Mouse (Mus musculus): ENCODE measurements around the gene Adam23. TPM values are rescaled to one million over a fixed set of nuclear protein-coding genes. Genes with fewer than 3 reads are reported as not detected.
"Not testable (repeated sequence)": the region's sequence is repeated elsewhere in the genome, so short reads cannot be mapped to it uniquely, and the experiment has no call there.

Gene Adam23
- polyA plus RNA-seq, 1 experiment from 2014 or later = 15.6 TPM

DNA sequence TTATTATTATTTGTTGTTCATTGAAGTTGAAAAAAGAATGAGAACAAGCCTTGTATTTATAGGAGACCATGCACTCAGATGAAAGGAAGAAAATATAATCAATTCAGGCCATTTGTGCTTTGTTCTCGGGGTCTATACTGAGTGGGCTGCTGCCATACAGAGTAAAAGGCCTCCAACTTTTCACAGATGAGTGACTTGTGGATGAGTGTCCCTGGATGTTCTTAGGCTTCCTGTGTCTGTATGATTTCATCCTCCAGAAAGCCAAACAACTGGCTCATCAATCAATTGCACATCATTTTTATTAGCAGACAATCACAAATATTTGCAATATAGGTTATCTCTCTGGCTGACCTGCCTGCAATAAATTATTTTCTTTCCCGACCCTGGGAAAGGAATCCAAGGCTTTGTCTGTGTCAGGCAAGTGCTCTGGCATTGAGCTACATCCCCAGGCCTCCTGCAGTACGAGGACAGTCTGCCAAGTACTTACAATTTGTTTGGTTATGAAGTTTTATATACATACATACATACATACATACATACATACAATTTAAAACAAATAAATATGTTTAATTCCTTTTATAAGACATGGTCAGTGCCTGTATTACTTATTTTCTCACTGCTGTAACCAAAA is 158.3 kb downstream of the Adam23 start:
- no peak for ATAC-seq (ENCODE audit: low FRiP score)
- 41% methylated on average over 3 of the region's 3 CpGs for WGBS
- no peaks in the 10 kb centered on the region for H3K36me3 ChIP-seq
- H3K4me3 ChIP-seq (replicated peaks) = no peak overlapping the region
- H3K9me3 ChIP-seq (replicated peaks) = no peaks in the 10 kb centered on the region
- no peak overlapping the region for H3K9ac ChIP-seq (replicated peaks)
- H3K4me2 ChIP-seq = no peak overlapping the region
- H3K4me1 ChIP-seq = no peaks in the 10 kb centered on the region
- no peak overlapping the region for H3K27ac ChIP-seq (replicated peaks)
- no peaks in the 10 kb centered on the region for H3K27me3 ChIP-seq (replicated peaks)

DNA sequence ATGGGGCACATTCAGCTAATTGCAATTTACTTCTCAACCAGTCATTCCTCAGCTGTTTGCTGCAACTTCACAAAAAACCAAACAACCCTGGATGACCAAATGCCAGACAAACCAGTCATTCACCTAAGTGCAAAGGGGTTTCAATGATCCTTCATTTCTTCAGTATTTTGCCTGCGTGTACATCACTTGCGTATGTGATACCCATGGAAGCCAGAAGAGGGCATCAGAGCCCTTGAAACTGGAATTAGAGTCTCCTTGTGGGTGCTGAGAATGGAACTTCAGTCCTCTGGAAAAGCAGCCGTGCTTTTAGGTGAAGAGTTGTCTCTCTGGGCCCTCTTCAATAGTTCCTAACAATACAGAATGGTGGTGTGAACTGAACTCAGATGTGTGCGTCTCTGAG is 163.9 kb downstream of the Adam23 start:
- ATAC-seq (ENCODE audit: low FRiP score) = no peak
- no peak overlapping the region for H3K9ac ChIP-seq (replicated peaks)
- no peaks in the 10 kb centered on the region for H3K9me3 ChIP-seq (replicated peaks)
- H3K4me2 ChIP-seq = no peak overlapping the region
- 91% methylated on average over 4 of the region's 4 CpGs for WGBS
- no peaks in the 10 kb centered on the region; the same call in 1 of the 2 replicates for H3K27me3 ChIP-seq (replicated peaks)
- H3K4me3 ChIP-seq (replicated peaks) = no peak overlapping the region
- H3K36me3 ChIP-seq = no peaks in the 10 kb centered on the region
- no peak overlapping the region for H3K27ac ChIP-seq (replicated peaks)
- H3K4me1 ChIP-seq = peaks cover 6% of the 10 kb centered on the region

DNA sequence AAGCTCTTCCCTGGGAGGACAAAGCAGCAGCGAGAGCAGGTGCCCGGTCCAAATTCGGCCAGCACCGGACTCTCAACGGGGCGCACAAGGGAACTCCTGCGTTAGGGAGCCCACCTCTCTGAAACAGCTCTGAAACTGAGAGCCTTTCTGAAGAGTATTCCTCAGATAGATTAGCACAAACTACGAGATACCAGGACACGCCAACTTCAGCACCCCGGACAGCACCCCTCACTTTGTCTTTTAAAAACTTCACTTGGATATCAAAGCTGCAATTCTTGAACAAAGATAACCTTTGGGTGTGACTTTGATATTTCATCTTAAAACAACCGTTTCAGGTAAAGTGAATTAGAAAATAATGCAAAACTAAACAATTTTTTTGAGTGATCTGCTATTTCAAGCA is 168.9 kb downstream of the Adam23 start:
- Histone ChIP-seq H3K4me1 (peaks cover 6% of the 10 kb centered on the region), H3K4me3 (replicated peaks) (peak overlapping the region; percentile 9; the same call in 1 of the 2 replicates), H3K27me3 (replicated peaks) (no peaks in the 10 kb centered on the region; the same call in 1 of the 2 replicates), H3K27ac (replicated peaks) (no peak overlapping the region), H3K4me2 (peak overlapping the region; percentile 52), H3K9ac (replicated peaks) (no peak overlapping the region), H3K9me3 (replicated peaks) (no peaks in the 10 kb centered on the region), H3K36me3 (no peaks in the 10 kb centered on the region)
- 3% methylated on average over 11 of the region's 11 CpGs for WGBS
- ATAC-seq (ENCODE audit: low FRiP score) = no peak

DNA sequence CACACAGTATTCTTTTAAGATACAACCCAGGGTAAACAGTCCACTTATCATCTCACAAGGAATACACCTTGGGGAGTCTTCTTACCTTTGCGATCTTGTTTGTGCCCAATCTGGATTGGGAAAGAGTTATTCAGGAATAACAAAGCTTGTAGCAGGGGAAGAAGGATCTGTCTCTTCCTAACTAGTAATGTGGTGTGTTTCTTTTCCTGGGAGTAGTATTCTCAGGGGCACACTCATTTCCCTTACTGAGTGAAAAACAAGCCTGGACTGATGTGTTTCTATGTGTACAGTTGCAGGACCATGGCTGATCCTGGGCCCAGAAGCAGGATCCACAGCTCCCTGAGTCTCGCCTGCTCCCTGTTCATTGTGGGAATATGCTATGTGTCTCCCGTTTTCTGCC is 170.0 kb downstream of the Adam23 start, which contains the start of gene Gm39653:
Gene Gm39653, plus strand, starts transcription at position 301 of the 400 bp plus-strand sequence.
- Histone ChIP-seq H3K4me2 (no peak within 1 kb of the TSS), H3K4me1 (peaks cover 6% of the 10 kb centered on the region), H3K27ac (replicated peaks) (no peak within 1 kb of the TSS), H3K27me3 (replicated peaks) (no peaks in the 10 kb centered on the region; the same call in 1 of the 2 replicates), H3K9me3 (replicated peaks) (no peaks in the 10 kb centered on the region), H3K9ac (replicated peaks) (no peak within 1 kb of the TSS), H3K36me3 (no peaks in the 10 kb centered on the region), H3K4me3 (replicated peaks) (no peak within 1 kb of the TSS)
- WGBS = 84% methylated on average over 3 of the region's 3 CpGs
- ATAC-seq (ENCODE audit: low FRiP score) = no peak

DNA sequence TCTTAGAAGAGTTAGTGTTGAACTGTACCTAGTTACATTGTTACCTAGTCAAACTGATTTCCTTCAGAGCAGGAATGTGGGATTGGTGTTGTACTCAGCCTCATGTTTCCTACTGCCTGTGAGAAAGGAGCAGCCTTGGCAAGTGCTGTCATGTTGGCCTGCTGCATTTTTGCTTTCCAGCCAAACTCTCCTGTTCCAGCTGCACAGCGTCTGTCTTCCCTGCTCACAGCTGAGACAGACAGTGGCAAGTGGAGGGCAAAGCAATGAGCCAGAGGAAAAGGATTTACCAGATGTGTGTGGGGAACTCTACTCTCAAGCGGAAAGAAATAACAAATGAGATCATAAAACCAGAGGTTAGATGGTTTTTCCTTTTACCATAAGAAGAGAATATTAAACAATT is 182.5 kb downstream of the Adam23 start:
- 47% methylated on average over 2 of the region's 2 CpGs for WGBS
- Histone ChIP-seq H3K4me1 (no peaks in the 10 kb centered on the region), H3K36me3 (no peaks in the 10 kb centered on the region), H3K4me2 (no peak overlapping the region), H3K27me3 (replicated peaks) (no peaks in the 10 kb centered on the region), H3K4me3 (replicated peaks) (no peak overlapping the region), H3K9me3 (replicated peaks) (no peaks in the 10 kb centered on the region), H3K9ac (replicated peaks) (no peak overlapping the region), H3K27ac (replicated peaks) (no peak overlapping the region)
- no peak; the same call in 1 of the 2 replicates for ATAC-seq (ENCODE audit: low FRiP score)

DNA sequence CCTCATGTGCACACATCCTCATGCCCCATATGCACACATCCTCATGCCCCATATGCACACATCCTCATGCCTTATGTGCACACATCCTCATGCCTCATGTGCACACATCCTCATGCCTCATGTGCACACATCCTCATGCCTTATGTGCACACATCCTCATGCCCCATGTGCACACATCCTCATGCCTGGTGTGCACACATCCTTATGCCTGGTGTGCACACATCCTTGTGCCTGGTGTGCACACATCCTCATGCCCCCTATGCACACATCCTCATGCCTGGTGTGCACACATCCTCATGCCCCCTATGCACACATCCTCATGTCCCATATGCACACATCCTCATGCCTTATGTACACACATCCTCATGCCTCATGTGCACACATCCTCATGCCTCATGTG is 184.7 kb downstream of the Adam23 start:
- not testable (repeated sequence) for H3K4me3 ChIP-seq (replicated peaks); H3K27me3 ChIP-seq (replicated peaks); H3K9ac ChIP-seq (replicated peaks); H3K9me3 ChIP-seq (replicated peaks); H3K4me1 ChIP-seq; H3K4me2 ChIP-seq; H3K36me3 ChIP-seq; ATAC-seq (ENCODE audit: low FRiP score); H3K27ac ChIP-seq (replicated peaks)

DNA sequence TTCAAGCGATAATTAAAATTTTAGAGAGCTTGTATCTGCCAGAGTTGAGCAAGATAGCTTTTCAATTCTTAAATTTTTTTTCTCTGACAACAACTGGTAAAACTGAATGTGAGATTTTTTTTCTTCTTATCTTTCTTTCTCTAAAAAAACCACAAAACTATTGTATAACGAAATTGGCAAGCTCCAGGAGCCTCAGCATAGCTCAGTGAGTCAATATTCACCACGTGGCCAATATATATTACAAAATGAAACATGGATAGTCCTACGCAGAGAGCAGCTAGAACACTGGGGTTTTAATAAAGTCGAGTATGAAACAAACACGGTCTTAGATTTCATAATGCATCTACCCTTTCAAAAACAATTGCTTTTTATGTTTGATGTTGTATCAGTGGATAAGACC is 194.2 kb downstream of the Adam23 start:
- no peak overlapping the region for H3K4me3 ChIP-seq (replicated peaks)
- ATAC-seq (ENCODE audit: low FRiP score) = no peak
- H3K9ac ChIP-seq (replicated peaks) = no peak overlapping the region
- H3K27me3 ChIP-seq (replicated peaks) = no peaks in the 10 kb centered on the region
- H3K4me2 ChIP-seq = no peak overlapping the region
- H3K36me3 ChIP-seq = no peaks in the 10 kb centered on the region
- WGBS = 79% methylated on average over 6 of the region's 6 CpGs
- 0 out of 2 replicates have a peak, but pooled peaks cover 3% of the 10 kb centered on the region for H3K9me3 ChIP-seq (replicated peaks)
- H3K27ac ChIP-seq (replicated peaks) = no peak overlapping the region
- H3K4me1 ChIP-seq = no peaks in the 10 kb centered on the region

Other genes with a start within 250 kb of the Adam23 start
- 0.54 and 0.78 TPM in 2 replicates for gene Gpr1, start 231.3 kb upstream of the Adam23 start, polyA plus RNA-seq (2015; fragmentation: Nextera tagmentation; extraction: Ambion mirVana)
- 24.8 and 31.3 TPM in 2 replicates for gene Zdbf2, start 172.6 kb upstream of the Adam23 start, polyA plus RNA-seq (2015; fragmentation: Nextera tagmentation; extraction: Ambion mirVana)
- gene Gm39653, start 170.1 kb downstream of the Adam23 start, polyA plus RNA-seq (2015; fragmentation: Nextera tagmentation; extraction: Ambion mirVana) = 0.14 and 0.17 TPM in 2 replicates
- 0.22 and 0.37 TPM in 2 replicates for gene Dytn, start 241.0 kb downstream of the Adam23 start, polyA plus RNA-seq (2015; fragmentation: Nextera tagmentation; extraction: Ambion mirVana)

All from neural tube, embryonic 15.5 days (tissue).